Mouse (Mus musculus) G1E (cell line): ENCODE measurements around the gene Impad1.

Source experiments
- CTCF ChIP-seq: IDR thresholded peaks from 2 replicates; pipeline ENCODE4 v1.5.1; 2012; ENCODE audit warnings: low read depth, low read length, inconsistent platforms, mixed read lengths
- GATA1 ChIP-seq: IDR thresholded peaks from 2 replicates; pipeline ENCODE4 v1.6.1; 2012; ENCODE audit warnings: borderline replicate concordance, low read length, inconsistent platforms, mixed read lengths
- TAL1 ChIP-seq: conservative IDR thresholded peaks from 2 replicates; pipeline ENCODE4 v1.6.1; 2012; ENCODE audit warnings: low read depth, low read length, inconsistent platforms, mixed read lengths

DNA sequence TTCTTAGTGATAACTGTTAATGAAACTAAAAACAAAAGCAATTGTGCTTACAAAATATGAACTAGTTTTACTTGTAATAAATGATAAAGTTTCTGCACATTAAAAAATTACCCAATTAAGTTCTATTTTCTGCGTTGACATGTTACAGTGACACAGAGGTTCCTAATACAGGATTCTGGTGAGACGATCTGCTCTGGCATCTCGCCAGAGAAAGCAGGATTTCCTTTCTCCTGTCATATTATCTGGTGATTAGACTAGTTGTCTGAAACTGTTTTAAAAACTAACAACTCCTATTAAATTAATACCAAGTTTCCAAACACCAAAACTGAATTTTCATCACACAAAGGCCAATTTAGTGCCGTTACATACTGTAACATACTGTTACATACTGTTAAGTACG, 27.3 kb downstream of the Impad1 start:
- no peak for TF ChIP-seq TAL1
- no peak for TF ChIP-seq CTCF
- TF ChIP-seq GATA1 = no peak
